Mouse (Mus musculus) megakaryocyte, embryonic 14.5 days (primary cell): Measurements from ENCODE around the gene Col4a2. TPM values are rescaled to one million over a fixed set of nuclear protein-coding genes. Genes with fewer than 3 reads are reported as not detected.

ENCODE experiments used
- H3K27me3 ChIP-seq: replicated peaks from 2 replicates; pipeline ENCODE3; 2012; ENCODE audit warnings: inconsistent platforms
- H3K36me3 ChIP-seq: replicated peaks from 2 replicates; pipeline ENCODE3; 2012; ENCODE audit warnings: low read length, inconsistent platforms, mixed read lengths
- H3K4me1 ChIP-seq: 2 replicates; pipeline ENCODE4 v1.6.1; 2012; ENCODE audit warnings: inconsistent platforms
- H3K4me3 ChIP-seq: replicated peaks from 2 replicates; pipeline ENCODE3; 2012; ENCODE audit warnings: moderate library complexity, mild to moderate bottlenecking, inconsistent platforms
- H3K9me3 ChIP-seq: 2 replicates; pipeline ENCODE4 v1.6.1; 2012; ENCODE audit warnings: inconsistent platforms
- FLI1 ChIP-seq: IDR thresholded peaks from 2 replicates; pipeline ENCODE4 v1.6.1; 2012; ENCODE audit warnings: low read length, inconsistent platforms, mixed read lengths
- GATA1 ChIP-seq: IDR thresholded peaks from 3 replicates; pipeline ENCODE4 v1.6.1; 2012; ENCODE audit warnings: mixed read lengths, low read length, inconsistent platforms, borderline replicate concordance
- polyA plus RNA-seq: library from polyadenylated mRNA; stranded (reverse); fragments of >175 nt; gene quantifications from 2 replicates; pipeline ENCODE4 v1.2.3, GENCODE M21; 2012; ENCODE audit warnings: low replicate concordance; ENCODE audit not compliant: insufficient read depth

The Col4a2 gene
- polyA plus RNA-seq, 1 experiment: 1.0 TPM

DNA sequence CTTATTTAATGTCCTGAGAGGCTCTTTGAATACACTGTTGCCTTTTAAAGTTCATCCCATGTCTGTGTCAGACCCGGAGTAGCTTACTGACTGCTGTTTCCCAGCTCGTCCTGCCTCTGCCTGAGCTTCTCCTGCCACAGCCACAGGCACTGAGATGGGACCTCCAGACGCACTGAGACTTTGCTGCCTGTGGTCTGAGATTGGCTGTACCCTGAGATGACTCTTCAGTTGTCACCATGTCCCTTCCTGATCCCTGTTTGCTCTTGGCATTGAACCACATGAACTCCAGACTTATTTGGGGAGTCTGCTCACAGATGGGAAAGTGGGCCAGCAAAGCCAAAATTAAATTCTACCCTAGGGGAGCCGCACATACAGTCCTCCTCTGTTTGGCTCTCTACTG lies 54.1 kb downstream of the Col4a2 start:
- Histone ChIP-seq H3K27me3 (peaks cover 69% of the 10 kb centered on the region), H3K36me3 (no peaks in the 10 kb centered on the region), H3K4me3 (no peak overlapping the region), H3K4me1 (peaks cover 11% of the 10 kb centered on the region; the same call in 1 of the 2 replicates), H3K9me3 (no peaks in the 10 kb centered on the region)
- TF ChIP-seq FLI1 (no peak), GATA1 (no peak)

- Histone ChIP-seq H3K4me3 (no peak overlapping the region), H3K36me3 (no peaks in the 10 kb centered on the region), H3K4me1 (peaks cover 4% of the 10 kb centered on the region; the same call in 1 of the 2 replicates), H3K27me3 (peaks cover 70% of the 10 kb centered on the region), H3K9me3 (no peaks in the 10 kb centered on the region)
- TF ChIP-seq FLI1: no peak
- TF ChIP-seq GATA1: no peak
Observed at GRCm38 (mm10) chr8:11367670-11368069, 55.1 kb downstream of the Col4a2 start.

DNA sequence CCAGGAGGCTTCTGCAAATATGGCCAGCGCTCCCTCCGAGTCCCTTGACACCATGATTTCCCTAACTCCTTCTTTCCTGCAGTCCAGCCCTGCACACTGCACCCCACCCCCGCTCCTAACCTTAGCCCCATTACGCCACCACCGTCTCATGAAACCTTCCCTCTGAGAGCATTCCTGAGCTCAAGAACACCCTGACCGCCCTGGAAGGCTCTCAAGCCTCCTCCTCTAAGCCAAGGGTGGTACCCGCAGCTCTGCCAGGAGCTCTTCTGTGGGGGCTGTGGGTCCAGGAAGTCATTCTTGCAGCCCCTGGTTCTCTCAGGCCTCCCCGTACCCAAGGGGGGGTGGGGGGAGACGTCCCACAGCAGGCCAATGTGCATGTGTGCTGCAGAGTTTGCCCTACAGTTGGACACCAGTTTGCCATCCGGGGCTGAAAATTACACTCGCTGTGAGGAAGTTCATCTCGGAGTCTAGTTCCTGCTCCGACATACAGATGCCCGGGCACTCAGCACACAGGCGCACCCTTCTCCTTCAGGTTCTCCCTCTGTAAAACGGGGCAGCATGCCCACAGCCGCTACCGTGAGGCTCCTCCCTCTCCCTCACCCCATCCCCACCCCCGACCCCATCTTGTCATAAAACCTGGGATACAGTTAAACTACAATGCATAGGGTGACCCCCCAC lies 57.1 kb downstream of the Col4a2 start:
- Histone ChIP-seq H3K9me3 (no peaks in the 10 kb centered on the region), H3K4me3 (no peak overlapping the region), H3K27me3 (peaks cover 64% of the 10 kb centered on the region), H3K4me1 (peaks cover 4% of the 10 kb centered on the region; the same call in 1 of the 2 replicates), H3K36me3 (no peaks in the 10 kb centered on the region)
- TF ChIP-seq FLI1 (no peak), GATA1 (no peak)

GRCm38 (mm10) chr8:11371347-11371746 lies 58.7 kb downstream of the Col4a2 start:
- Histone ChIP-seq H3K36me3 (no peaks in the 10 kb centered on the region), H3K9me3 (no peaks in the 10 kb centered on the region), H3K4me1 (peaks cover 2% of the 10 kb centered on the region; the same call in 1 of the 2 replicates), H3K27me3 (peaks cover 68% of the 10 kb centered on the region), H3K4me3 (no peak overlapping the region)
- TF ChIP-seq FLI1: no peak
- no peak for TF ChIP-seq GATA1

DNA sequence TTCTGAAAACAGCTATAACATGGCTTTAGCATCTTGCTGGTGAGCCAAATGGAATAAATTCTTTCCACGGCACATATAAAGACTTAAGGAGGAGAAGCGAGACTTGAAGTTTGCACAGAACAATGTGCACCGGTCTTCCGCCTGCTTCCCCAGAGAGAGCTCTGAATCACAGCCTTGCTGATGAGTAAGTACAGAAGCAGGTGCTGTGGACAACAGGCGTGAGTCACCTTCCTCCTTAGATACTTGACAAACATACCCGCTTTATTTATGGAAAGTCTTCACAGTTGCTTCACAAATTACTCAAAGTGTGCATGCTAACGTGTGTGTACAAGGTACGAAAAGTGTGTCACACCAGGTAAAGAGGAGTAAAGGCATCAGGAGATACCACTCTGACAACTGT lies 59.5 kb downstream of the Col4a2 start:
- Histone ChIP-seq H3K36me3 (no peaks in the 10 kb centered on the region), H3K4me1 (no peaks in the 10 kb centered on the region; the same call in 1 of the 2 replicates)
- TF ChIP-seq FLI1: no peak
- no peak for TF ChIP-seq GATA1

GRCm38 (mm10) chr8:11373643-11374325 lies 61.2 kb downstream of the Col4a2 start:
- H3K36me3 ChIP-seq: no peaks in the 10 kb centered on the region
- TF ChIP-seq FLI1 (no peak), GATA1 (no peak)
- no peak overlapping the region for H3K4me3 ChIP-seq
- H3K27me3 ChIP-seq: peaks cover 75% of the 10 kb centered on the region
- no peaks in the 10 kb centered on the region for H3K9me3 ChIP-seq
- H3K4me1 ChIP-seq: no peaks in the 10 kb centered on the region

More for the DNA sequence above, 59.5 kb downstream of the Col4a2 start:
- H3K27me3 ChIP-seq: peaks cover 70% of the 10 kb centered on the region
- H3K4me3 ChIP-seq: no peak overlapping the region
- H3K9me3 ChIP-seq: no peaks in the 10 kb centered on the region

GRCm38 (mm10) chr8:11374326-11375076 lies 61.9 kb downstream of the Col4a2 start:
- H3K4me3 ChIP-seq: no peak overlapping the region
- no peaks in the 10 kb centered on the region for H3K9me3 ChIP-seq
- no peaks in the 10 kb centered on the region for H3K36me3 ChIP-seq
- no peak for TF ChIP-seq FLI1
- no peak for TF ChIP-seq GATA1
- no peaks in the 10 kb centered on the region for H3K4me1 ChIP-seq
- H3K27me3 ChIP-seq: peaks cover 74% of the 10 kb centered on the region

DNA sequence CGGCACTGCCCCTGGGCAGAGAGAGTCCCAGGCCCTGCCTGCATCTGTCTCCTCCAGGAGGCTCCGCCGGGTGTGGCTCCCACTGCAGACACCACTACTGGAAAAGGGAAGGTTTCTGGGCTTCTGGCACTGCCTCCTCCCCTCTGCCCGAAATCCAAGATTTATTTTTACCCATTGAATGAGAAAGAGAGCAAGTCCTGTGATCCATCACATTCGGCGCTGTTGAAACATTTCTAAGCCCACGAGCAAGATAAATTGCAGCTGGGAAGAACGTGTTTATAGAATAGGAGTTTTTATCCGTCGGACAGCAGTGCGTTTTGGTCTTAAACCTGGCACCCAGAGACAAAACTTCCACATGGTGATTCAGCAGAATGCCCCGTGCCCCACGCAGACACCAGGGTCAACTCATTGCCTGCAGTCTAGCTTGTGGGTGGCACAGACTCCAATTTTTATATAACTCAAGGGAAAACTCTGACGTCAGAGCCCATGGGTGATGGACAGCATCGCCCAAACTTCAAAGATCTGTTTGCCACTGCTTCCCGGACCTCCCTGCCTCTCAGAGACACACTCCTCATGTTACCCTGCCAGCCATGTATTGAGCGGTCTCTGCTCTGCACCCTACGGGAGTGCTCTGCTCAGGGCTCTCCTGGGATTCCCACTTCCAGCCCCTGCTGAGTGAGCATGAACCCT lies 63.3 kb downstream of the Col4a2 start:
- H3K9me3 ChIP-seq: no peaks in the 10 kb centered on the region
- TF ChIP-seq FLI1 (no peak), GATA1 (no peak)
- no peaks in the 10 kb centered on the region for H3K4me1 ChIP-seq
- no peak overlapping the region for H3K4me3 ChIP-seq
- H3K36me3 ChIP-seq: no peaks in the 10 kb centered on the region
- H3K27me3 ChIP-seq: peaks cover 74% of the 10 kb centered on the region
